Mouse (Mus musculus) lung, postnatal 25 days (tissue): ENCODE data around the gene 1700022I11Rik.
"Not testable (repeated sequence)": the region's sequence is repeated elsewhere in the genome, so short reads cannot be mapped to it uniquely, and the experiment has no call there.

ENCODE experiments used
- DNase-seq: peaks from one replicate; pipeline ENCODE4 v3.0.0; 2022; ENCODE audit warnings: low spot score

1700022I11Rik gene

GRCm38 (mm10) chr4:42951206-42952195 is 17.9 kb upstream of the 1700022I11Rik start:
- DNase-seq: no peak

- DNase-seq: no peak
Observed at GRCm38 (mm10) chr4:42952563-42952962, 16.8 kb upstream of the 1700022I11Rik start.

- DNase-seq: no peak
Observed at GRCm38 (mm10) chr4:42953435-42954094, 15.8 kb upstream of the 1700022I11Rik start.

- DNase-seq: peak; percentile 58
Observed at GRCm38 (mm10) chr4:42954297-42954696, 15.1 kb upstream of the 1700022I11Rik start.

GRCm38 (mm10) chr4:42955200-42955599 is 14.2 kb upstream of the 1700022I11Rik start:
- no peak for DNase-seq

GRCm38 (mm10) chr4:42956581-42956980 is 12.8 kb upstream of the 1700022I11Rik start:
- DNase-seq: no peak

GRCm38 (mm10) chr4:42957306-42957705 is 12.1 kb upstream of the 1700022I11Rik start:
- DNase-seq: no peak

- no peak for DNase-seq
Observed at GRCm38 (mm10) chr4:42957979-42958378, 11.4 kb upstream of the 1700022I11Rik start.

GRCm38 (mm10) chr4:42958942-42959341 is 10.5 kb upstream of the 1700022I11Rik start:
- DNase-seq: no peak

- no peak for DNase-seq
Observed at GRCm38 (mm10) chr4:42959382-42959781, 10.0 kb upstream of the 1700022I11Rik start.

GRCm38 (mm10) chr4:42961592-42961991 is 7.8 kb upstream of the 1700022I11Rik start:
- DNase-seq: peak; percentile 56

GRCm38 (mm10) chr4:42963480-42963879 is 5.9 kb upstream of the 1700022I11Rik start:
- no peak for DNase-seq

GRCm38 (mm10) chr4:42965039-42965719 is 4.2 kb upstream of the 1700022I11Rik start:
- peak; percentile 48 for DNase-seq

- no peak for DNase-seq
Observed at GRCm38 (mm10) chr4:42972952-42973351, 3.5 kb downstream of the 1700022I11Rik start.

- DNase-seq: no peak
Observed at GRCm38 (mm10) chr4:42973868-42974267, 4.5 kb downstream of the 1700022I11Rik start.

GRCm38 (mm10) chr4:42978062-42978461 is 8.7 kb downstream of the 1700022I11Rik start:
- DNase-seq: no peak

GRCm38 (mm10) chr4:42980467-42980866 is 11.1 kb downstream of the 1700022I11Rik start:
- DNase-seq: not testable (repeated sequence)

- DNase-seq: no peak
Observed at GRCm38 (mm10) chr4:42988296-42988695, 18.9 kb downstream of the 1700022I11Rik start.

- DNase-seq: no peak
Observed at GRCm38 (mm10) chr4:42998022-42998421, 28.6 kb downstream of the 1700022I11Rik start.

GRCm38 (mm10) chr4:42999451-43000140 is 30.2 kb downstream of the 1700022I11Rik start:
- peak; percentile 68 for DNase-seq

- DNase-seq: peak; percentile 99
Observed at GRCm38 (mm10) chr4:43000141-43000986, 31.0 kb downstream of the 1700022I11Rik start, which contains the start of gene Vcp. Vcp (minus strand) TSS chr4:43000507.
